Mouse (Mus musculus): ENCODE data around the gene Htra3. TPM values are rescaled to one million over a fixed set of nuclear protein-coding genes. Genes with fewer than 3 reads are reported as not detected.

The Htra3 gene
- polyA plus RNA-seq (2016; fragmentation: Nextera tagmentation; extraction: Ambion mirVana) = 1.2 and 1.4 TPM in 2 replicates

GRCm38 (mm10) chr5:35679256-35680155 lies at the start of gene Htra3:
Htra3 (minus strand) TSS chr5:35679782.
- WGBS (ENCODE audit: insufficient replicate concordance) = 8% methylated on average over 42 of the region's 42 CpGs
- Histone ChIP-seq H3K9me3 (replicated peaks) (no peaks in the 10 kb centered on the region), H3K36me3 (no peaks in the 10 kb centered on the region), H3K9ac (peak within 1 kb of the TSS; percentile 28; the same call in 1 of the 2 replicates), H3K27ac (no peak within 1 kb of the TSS), H3K4me1 (0 out of 2 replicates have a peak, but pooled peaks cover 4% of the 10 kb centered on the region), H3K4me2 (peak within 1 kb of the TSS; percentile 62), H3K4me3 (peak within 1 kb of the TSS; percentile 36), H3K27me3 (replicated peaks) (peaks cover 54% of the 10 kb centered on the region)
- ATAC-seq = no peak

GRCm38 (mm10) chr5:35728957-35729460 lies 49.4 kb upstream of the Htra3 start:
- H3K4me2 ChIP-seq = peak overlapping the region; percentile 41
- H3K27ac ChIP-seq = peak overlapping the region; percentile 61
- WGBS (ENCODE audit: insufficient replicate concordance) = 14% methylated on average over 11 of the region's 11 CpGs
- peaks cover 11% of the 10 kb centered on the region for H3K4me1 ChIP-seq
- H3K4me3 ChIP-seq = peak overlapping the region; percentile 25
- peak; percentile 69 for ATAC-seq
- H3K9me3 ChIP-seq (replicated peaks) = no peaks in the 10 kb centered on the region
- no peaks in the 10 kb centered on the region for H3K27me3 ChIP-seq (replicated peaks)
- H3K9ac ChIP-seq = 0 out of 2 replicates have a peak overlapping the region, but pooled peaks have one; percentile 36
- no peaks in the 10 kb centered on the region for H3K36me3 ChIP-seq

GRCm38 (mm10) chr5:35728344-35728956 lies 48.9 kb upstream of the Htra3 start:
- peak overlapping the region; percentile 41 for H3K4me2 ChIP-seq
- H3K4me1 ChIP-seq = peaks cover 11% of the 10 kb centered on the region
- no peaks in the 10 kb centered on the region for H3K27me3 ChIP-seq (replicated peaks)
- no peaks in the 10 kb centered on the region for H3K9me3 ChIP-seq (replicated peaks)
- WGBS (ENCODE audit: insufficient replicate concordance) = 51% methylated on average over 12 of the region's 12 CpGs
- H3K36me3 ChIP-seq = no peaks in the 10 kb centered on the region
- peak overlapping the region; percentile 61; the same call in 1 of the 2 replicates for H3K27ac ChIP-seq
- ATAC-seq = no peak; the same call in 1 of the 2 replicates
- peak overlapping the region; percentile 36; the same call in 1 of the 2 replicates for H3K9ac ChIP-seq
- peak overlapping the region; percentile 25 for H3K4me3 ChIP-seq

- Histone ChIP-seq H3K4me1 (peaks cover 21% of the 10 kb centered on the region), H3K27ac (no peak overlapping the region), H3K27me3 (replicated peaks) (no peaks in the 10 kb centered on the region), H3K36me3 (no peaks in the 10 kb centered on the region), H3K9ac (no peak overlapping the region), H3K4me2 (peak overlapping the region; percentile 41; the same call in 1 of the 2 replicates), H3K9me3 (replicated peaks) (no peaks in the 10 kb centered on the region), H3K4me3 (no peak overlapping the region)
- 81% methylated on average over 5 of the region's 5 CpGs for WGBS (ENCODE audit: insufficient replicate concordance)
- no peak for ATAC-seq
These were observed 47.9 kb upstream of the Htra3 start for GRCm38 (mm10) chr5:35727447-35727846.

- Histone ChIP-seq H3K4me3 (no peak overlapping the region), H3K27me3 (replicated peaks) (no peaks in the 10 kb centered on the region), H3K4me2 (no peak overlapping the region), H3K36me3 (no peaks in the 10 kb centered on the region), H3K4me1 (peaks cover 22% of the 10 kb centered on the region), H3K9ac (no peak overlapping the region), H3K27ac (no peak overlapping the region), H3K9me3 (replicated peaks) (no peaks in the 10 kb centered on the region)
- no peak for ATAC-seq
- WGBS (ENCODE audit: insufficient replicate concordance) = 57% methylated on average over 3 of the region's 3 CpGs
These were observed 46.3 kb upstream of the Htra3 start for GRCm38 (mm10) chr5:35725840-35726239.

- peaks cover 13% of the 10 kb centered on the region for H3K4me1 ChIP-seq
- no peak for ATAC-seq
- 61% methylated on average over 5 of the region's 5 CpGs for WGBS (ENCODE audit: insufficient replicate concordance)
- H3K4me2 ChIP-seq = no peak overlapping the region
- H3K9ac ChIP-seq = no peak overlapping the region
- no peak overlapping the region for H3K27ac ChIP-seq
- no peaks in the 10 kb centered on the region for H3K9me3 ChIP-seq (replicated peaks)
- no peaks in the 10 kb centered on the region for H3K36me3 ChIP-seq
- H3K4me3 ChIP-seq = no peak overlapping the region
- no peaks in the 10 kb centered on the region for H3K27me3 ChIP-seq (replicated peaks)
These were observed 44.3 kb upstream of the Htra3 start for GRCm38 (mm10) chr5:35723900-35724299.

- no peak overlapping the region for H3K9ac ChIP-seq
- H3K27me3 ChIP-seq (replicated peaks) = no peaks in the 10 kb centered on the region
- peak overlapping the region; percentile 34; the same call in 1 of the 2 replicates for H3K27ac ChIP-seq
- H3K36me3 ChIP-seq = no peaks in the 10 kb centered on the region
- no peak overlapping the region for H3K4me3 ChIP-seq
- H3K4me2 ChIP-seq = no peak overlapping the region
- peaks cover 11% of the 10 kb centered on the region for H3K4me1 ChIP-seq
- H3K9me3 ChIP-seq (replicated peaks) = no peaks in the 10 kb centered on the region
- 0 out of 2 replicates have a peak, but pooled peaks have one; percentile 40 for ATAC-seq
- WGBS (ENCODE audit: insufficient replicate concordance) = 3% methylated on average over 2 of the region's 2 CpGs
These were observed 43.1 kb upstream of the Htra3 start for GRCm38 (mm10) chr5:35722654-35723053.

- Histone ChIP-seq H3K9me3 (replicated peaks) (no peaks in the 10 kb centered on the region), H3K9ac (no peak overlapping the region), H3K27me3 (replicated peaks) (no peaks in the 10 kb centered on the region), H3K27ac (no peak overlapping the region), H3K36me3 (no peaks in the 10 kb centered on the region), H3K4me2 (no peak overlapping the region), H3K4me3 (no peak overlapping the region), H3K4me1 (peaks cover 11% of the 10 kb centered on the region)
- no peak for ATAC-seq
- 74% methylated on average over 2 of the region's 2 CpGs for WGBS (ENCODE audit: insufficient replicate concordance)
These were observed 42.4 kb upstream of the Htra3 start for GRCm38 (mm10) chr5:35721933-35722332.

GRCm38 (mm10) chr5:35719880-35720279 lies 40.3 kb upstream of the Htra3 start:
- Histone ChIP-seq H3K36me3 (no peaks in the 10 kb centered on the region), H3K27me3 (replicated peaks) (no peaks in the 10 kb centered on the region), H3K4me2 (no peak overlapping the region), H3K9me3 (replicated peaks) (no peaks in the 10 kb centered on the region), H3K4me3 (no peak overlapping the region), H3K27ac (no peak overlapping the region), H3K9ac (no peak overlapping the region), H3K4me1 (peaks cover 11% of the 10 kb centered on the region)
- no peak for ATAC-seq
- WGBS (ENCODE audit: insufficient replicate concordance) = 42% methylated on average over 1 of the region's 1 CpGs

GRCm38 (mm10) chr5:35719343-35719742 lies 39.8 kb upstream of the Htra3 start:
- Histone ChIP-seq H3K4me3 (no peak overlapping the region), H3K36me3 (no peaks in the 10 kb centered on the region), H3K4me1 (peaks cover 11% of the 10 kb centered on the region), H3K27ac (no peak overlapping the region), H3K9ac (no peak overlapping the region), H3K4me2 (no peak overlapping the region), H3K9me3 (replicated peaks) (no peaks in the 10 kb centered on the region), H3K27me3 (replicated peaks) (no peaks in the 10 kb centered on the region)
- ATAC-seq = no peak

GRCm38 (mm10) chr5:35718817-35719216 lies 39.2 kb upstream of the Htra3 start:
- H3K27me3 ChIP-seq (replicated peaks) = no peaks in the 10 kb centered on the region
- no peak for ATAC-seq
- no peak overlapping the region for H3K4me3 ChIP-seq
- WGBS (ENCODE audit: insufficient replicate concordance) = 68% methylated on average over 11 of the region's 11 CpGs
- no peak overlapping the region for H3K4me2 ChIP-seq
- H3K4me1 ChIP-seq = peaks cover 11% of the 10 kb centered on the region
- no peak overlapping the region for H3K9ac ChIP-seq
- no peak overlapping the region for H3K27ac ChIP-seq
- no peaks in the 10 kb centered on the region for H3K36me3 ChIP-seq
- H3K9me3 ChIP-seq (replicated peaks) = no peaks in the 10 kb centered on the region

GRCm38 (mm10) chr5:35717946-35718345 lies 38.4 kb upstream of the Htra3 start:
- Histone ChIP-seq H3K4me3 (no peak overlapping the region), H3K4me2 (no peak overlapping the region), H3K27ac (no peak overlapping the region), H3K36me3 (no peaks in the 10 kb centered on the region), H3K9ac (no peak overlapping the region), H3K4me1 (peaks cover 6% of the 10 kb centered on the region), H3K27me3 (replicated peaks) (no peaks in the 10 kb centered on the region), H3K9me3 (replicated peaks) (no peaks in the 10 kb centered on the region)
- WGBS (ENCODE audit: insufficient replicate concordance) = 47% methylated on average over 4 of the region's 4 CpGs
- no peak for ATAC-seq

All from liver, embryonic 12.5 days (tissue).